Mouse (Mus musculus) stomach, postnatal 0 days (tissue): ENCODE results near the gene Fut8.

ENCODE experiments used
- CTCF ChIP-seq: IDR thresholded peaks from 2 replicates; pipeline ENCODE4 v1.5.1; 2016; ENCODE audit warnings: antibody characterized with exemption, low read depth, mild to moderate bottlenecking, moderate library complexity
- EP300 ChIP-seq: optimal IDR thresholded peaks from 2 replicates; pipeline ENCODE3; 2016; ENCODE audit warnings: antibody characterized with exemption

DNA sequence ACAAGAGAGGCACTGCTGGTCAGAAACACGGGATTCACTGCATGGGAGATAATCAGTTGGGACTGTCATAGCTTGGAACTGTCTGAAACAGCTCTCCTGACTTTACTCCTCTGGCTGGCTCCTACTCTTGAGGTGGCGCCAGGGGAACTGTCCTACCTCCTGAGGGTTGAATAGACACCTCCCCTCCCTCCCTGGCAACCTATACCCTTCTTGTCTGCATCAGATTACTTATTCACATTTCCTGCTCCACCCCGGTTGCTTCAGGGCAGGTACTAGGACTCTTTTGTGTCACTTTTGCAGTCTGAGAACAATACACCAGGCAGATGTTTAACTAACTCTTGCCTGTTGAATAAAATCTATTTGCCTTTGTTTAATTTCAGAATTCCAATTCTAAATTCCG lies 48.8 kb upstream of the Fut8 start:
- TF ChIP-seq CTCF (no peak), EP300 (no peak)
